Mouse (Mus musculus) heart, adult 2 months (tissue): ENCODE measurements around the gene Olfr1412. TPM values are rescaled to one million over a fixed set of nuclear protein-coding genes. Genes with fewer than 3 reads are reported as not detected.

Experiments used
- DNase-seq, 2 experiments: peaks; one replicate each; pipeline ENCODE4 v3.0.0; 2021
- H3K27ac ChIP-seq: fragments of 200-600 bp; 2 replicates; pipeline ENCODE4 v1.8.1; 2022
- H3K27me3 ChIP-seq: fragments of 200-500 bp; 2 replicates; pipeline ENCODE4 v1.6.1; 2012; ENCODE audit warnings: mild to moderate bottlenecking, low read length, inconsistent platforms, mixed read lengths; ENCODE audit not compliant: control insufficient read depth, insufficient read depth
- H3K36me3 ChIP-seq: fragments of 200-500 bp; 2 replicates; pipeline ENCODE4 v1.6.1; 2012; ENCODE audit warnings: low read length, inconsistent platforms; ENCODE audit not compliant: control insufficient read depth, insufficient read depth
- H3K4me1 ChIP-seq: fragments of 200-500 bp; 2 replicates; pipeline ENCODE4 v1.6.1; 2011; ENCODE audit warnings: low read length; ENCODE audit not compliant: control insufficient read depth, insufficient read depth
- H3K4me3 ChIP-seq: fragments of 200-600 bp; 2 replicates; pipeline ENCODE4 v1.8.1; 2022
- H3K79me2 ChIP-seq: fragments of 200-500 bp; replicated peaks from 2 replicates; pipeline ENCODE4 v1.6.1; 2012; ENCODE audit warnings: mild to moderate bottlenecking, inconsistent platforms, low read length, moderate library complexity, mixed read lengths; ENCODE audit not compliant: control insufficient read depth, insufficient read depth
- H3K9ac ChIP-seq: fragments of 200-500 bp; 2 replicates; pipeline ENCODE4 v1.6.1; 2012; ENCODE audit warnings: low read depth, mild to moderate bottlenecking, control low read depth, inconsistent platforms, low read length, mixed read lengths
- CTCF ChIP-seq: fragments of 200-600 bp; IDR thresholded peaks from 2 replicates; pipeline ENCODE4 v1.8.1; 2022; ENCODE audit warnings: antibody characterized with exemption, mild to moderate bottlenecking, moderate library complexity
- EP300 ChIP-seq: fragments of 200-500 bp; IDR thresholded peaks from 2 replicates; pipeline ENCODE4 v1.6.1; 2011; ENCODE audit warnings: low read depth, low read length, control low read depth; ENCODE audit not compliant: insufficient read depth
- POLR2A ChIP-seq: fragments of 200-500 bp; IDR thresholded peaks from 2 replicates; pipeline ENCODE4 v1.6.1; 2011; ENCODE audit warnings: mild to moderate bottlenecking, low read depth, low read length, control low read depth; ENCODE audit not compliant: insufficient read depth
- WGBS: fragments of 180-500 bp; shearing (Covaris S2); methylation state at CpG from one replicate; pipeline ENCODE4 v1.1.7; 2018; 5-methylcytosine and 5-hydroxymethylcytosine counted together
- intact Hi-C: fragments of 180-260 bp; cut with DNase I; formaldehyde crosslinking; loops from one replicate; pipeline ENCODE4 v1.15.1; 2025
- polyA plus RNA-seq: library from polyadenylated mRNA; depleted of rRNA; stranded (reverse); fragments of >200 nt; gene quantifications from 2 replicates; pipeline ENCODE4 v1.2.3, GENCODE M21; 2012
- total RNA-seq, 2 experiments: library from RNA; stranded (reverse); gene quantifications; 2 replicates each; pipeline ENCODE4 v1.2.3; 2021

The Olfr1412 gene
- total and polyA plus RNA-seq, 3 experiments: not detected

GRCm38 (mm10) chr1:92605482-92605881, 19.9 kb downstream of the Olfr1412 start, which contains the start of gene Olfr1410:
TSS of gene Olfr1410 (plus strand) at chr1:92605782.
- Histone ChIP-seq H3K27ac (no peak within 1 kb of the TSS), H3K36me3 (no peaks in the 10 kb centered on the region), H3K79me2 (no peaks in the 10 kb centered on the region), H3K4me1 (no peaks in the 10 kb centered on the region), H3K9ac (no peak within 1 kb of the TSS), H3K27me3 (0 out of 2 replicates have a peak, but pooled peaks cover 1% of the 10 kb centered on the region), H3K4me3 (no peak within 1 kb of the TSS)
- DNase-seq: no peak
- WGBS: 69% methylated on average over 1 of the region's 1 CpGs
- intact Hi-C loops: no loop called here
- no peak for TF ChIP-seq POLR2A

GRCm38 (mm10) chr1:92607711-92608110, 22.1 kb downstream of the Olfr1412 start:
- Histone ChIP-seq H3K9ac (no peak overlapping the region), H3K36me3 (no peaks in the 10 kb centered on the region), H3K79me2 (no peaks in the 10 kb centered on the region), H3K27ac (no peak overlapping the region), H3K27me3 (0 out of 2 replicates have a peak, but pooled peaks cover 1% of the 10 kb centered on the region), H3K4me3 (no peak overlapping the region), H3K4me1 (no peaks in the 10 kb centered on the region)
- intact Hi-C loops: no loop called here
- DNase-seq: no peak
- no peak for TF ChIP-seq EP300
- TF ChIP-seq CTCF: no peak
- TF ChIP-seq POLR2A: no peak
- 63% methylated on average over 4 of the region's 4 CpGs for WGBS

- Histone ChIP-seq H3K79me2 (no peaks in the 10 kb centered on the region), H3K36me3 (no peaks in the 10 kb centered on the region), H3K9ac (no peak overlapping the region), H3K4me3 (no peak overlapping the region), H3K27me3 (0 out of 2 replicates have a peak, but pooled peaks cover 1% of the 10 kb centered on the region), H3K4me1 (no peaks in the 10 kb centered on the region), H3K27ac (no peak overlapping the region)
- TF ChIP-seq EP300: no peak
- TF ChIP-seq CTCF: peak; percentile 91
- TF ChIP-seq POLR2A: no peak
- peak; percentile 16 to 40 for DNase-seq
- WGBS: 6% methylated on average over 5 of the region's 5 CpGs
- intact Hi-C loops: loop anchor here (2.0 to 5.0 kb wide), 3 partner anchors 90 to 1088 kb away; no protein-coding TSS in a partner anchor
These were observed 25.4 kb downstream of the Olfr1412 start for GRCm38 (mm10) chr1:92611008-92611407.

GRCm38 (mm10) chr1:92613175-92613574, 27.6 kb downstream of the Olfr1412 start:
- no peak for TF ChIP-seq CTCF
- Histone ChIP-seq H3K27me3 (0 out of 2 replicates have a peak, but pooled peaks cover 1% of the 10 kb centered on the region), H3K4me3 (no peak overlapping the region), H3K27ac (no peak overlapping the region), H3K4me1 (no peaks in the 10 kb centered on the region), H3K79me2 (no peaks in the 10 kb centered on the region), H3K9ac (no peak overlapping the region), H3K36me3 (no peaks in the 10 kb centered on the region)
- 45% methylated on average over 4 of the region's 4 CpGs for WGBS
- intact Hi-C loops: loop anchor here (5.0 kb wide), 1 partner anchor 651 kb away; no protein-coding TSS in a partner anchor
- no peak for DNase-seq

GRCm38 (mm10) chr1:92614516-92614915, 28.9 kb downstream of the Olfr1412 start:
- intact Hi-C loops: loop anchor here (5.0 kb wide), 1 partner anchor 652 kb away; no protein-coding TSS in a partner anchor
- Histone ChIP-seq H3K4me1 (no peaks in the 10 kb centered on the region), H3K36me3 (no peaks in the 10 kb centered on the region), H3K4me3 (no peak overlapping the region), H3K27ac (no peak overlapping the region), H3K79me2 (no peaks in the 10 kb centered on the region), H3K9ac (no peak overlapping the region), H3K27me3 (0 out of 2 replicates have a peak, but pooled peaks cover 1% of the 10 kb centered on the region)
- DNase-seq: no peak
- TF ChIP-seq POLR2A (no peak), EP300 (no peak), CTCF (peak; percentile 72)
- 5% methylated on average over 1 of the region's 1 CpGs for WGBS

GRCm38 (mm10) chr1:92616046-92616445, 30.5 kb downstream of the Olfr1412 start:
- 49% methylated on average over 1 of the region's 1 CpGs for WGBS
- TF ChIP-seq CTCF (no peak), POLR2A (no peak), EP300 (no peak)
- no peaks in the 10 kb centered on the region for H3K79me2 ChIP-seq
- H3K9ac ChIP-seq: no peak overlapping the region
- no peak for DNase-seq
- H3K4me3 ChIP-seq: no peak overlapping the region
- intact Hi-C loops: loop anchor here (2.0 kb wide), 1 partner anchor 31 kb away; no protein-coding TSS in a partner anchor
- H3K27ac ChIP-seq: no peak overlapping the region
- H3K36me3 ChIP-seq: no peaks in the 10 kb centered on the region
- H3K27me3 ChIP-seq: no peaks in the 10 kb centered on the region
- H3K4me1 ChIP-seq: no peaks in the 10 kb centered on the region
